Mouse (Mus musculus) heart, postnatal 0 days (tissue): ENCODE data around the gene Atat1. TPM values are rescaled to one million over a fixed set of nuclear protein-coding genes. Genes with fewer than 3 reads are reported as not detected.

ENCODE experiments used
- ATAC-seq: fragments of 200-750 bp; cut with Nextera tagmentation; 2 replicates; pipeline ENCODE4 v1.8.0; 2017; ENCODE audit warnings: low read depth, moderate number of reproducible peaks, moderate library complexity; ENCODE audit not compliant: insufficient read depth
- DNase-seq: peaks from one replicate; pipeline ENCODE4 v3.0.0-alpha.2; 2016; ENCODE audit warnings: low spot score
- H3K27ac ChIP-seq: fragments of 300-500 bp; sonication (generic); 2 replicates; pipeline ENCODE4 v1.5.1; 2014; ENCODE audit warnings: low read depth, mild to moderate bottlenecking
- H3K27me3 ChIP-seq: fragments of 300-500 bp; sonication (generic); 2 replicates; pipeline ENCODE4 v1.6.1; 2014; ENCODE audit warnings: low read length, mixed read lengths; ENCODE audit not compliant: control insufficient read depth, insufficient read depth
- H3K36me3 ChIP-seq: fragments of 300-500 bp; sonication (generic); replicated peaks from 2 replicates; pipeline ENCODE4 v1.6.1; 2014; ENCODE audit warnings: low read length, mixed read lengths; ENCODE audit not compliant: control insufficient read depth, insufficient read depth
- H3K4me1 ChIP-seq: fragments of 300-500 bp; sonication (generic); 2 replicates; pipeline ENCODE4 v1.6.1; 2014; ENCODE audit warnings: antibody characterized with exemption; ENCODE audit not compliant: control insufficient read depth, insufficient read depth
- H3K4me2 ChIP-seq: fragments of 300-500 bp; sonication (generic); 2 replicates; pipeline ENCODE4 v1.6.1; 2014; ENCODE audit warnings: low read depth, mild to moderate bottlenecking, low read length, moderate library complexity
- H3K4me3 ChIP-seq: fragments of 300-500 bp; sonication (generic); 2 replicates; pipeline ENCODE4 v1.5.1; 2014; ENCODE audit warnings: low read depth, low read length
- H3K9ac ChIP-seq: fragments of 300-500 bp; sonication (generic); replicated peaks from 2 replicates; pipeline ENCODE4 v1.6.1; 2014; ENCODE audit warnings: low read depth, low read length, mixed read lengths
- H3K9me3 ChIP-seq: fragments of 300-500 bp; sonication (generic); replicated peaks from 2 replicates; pipeline ENCODE4 v1.6.1; 2016; ENCODE audit warnings: low read length; ENCODE audit not compliant: control insufficient read depth
- CTCF ChIP-seq: IDR thresholded peaks from 2 replicates; pipeline ENCODE4 v1.5.1; 2016; ENCODE audit warnings: antibody characterized with exemption, control low read depth, low read depth
- EP300 ChIP-seq: IDR thresholded peaks from 2 replicates; pipeline ENCODE4 v1.6.1; 2016; ENCODE audit warnings: antibody characterized with exemption, low read depth
- WGBS: fragments of 180-500 bp; shearing (Covaris S2); extraction: QIAGEN DNeasy Blood & Tissue Kit; methylation state at CpG from one replicate; pipeline ENCODE4 v1.1.7; 2014; 5-methylcytosine and 5-hydroxymethylcytosine counted together
- polyA plus RNA-seq: library from polyadenylated mRNA; unstranded; fragments of >200 nt; fragmentation: Nextera tagmentation; extraction: Ambion mirVana; gene quantifications from 2 replicates; pipeline ENCODE4 v1.2.1, GENCODE M21; 2015
- total RNA-seq: library from RNA; depleted of rRNA; stranded (reverse); fragments of >200 nt; gene quantifications from 2 replicates; pipeline ENCODE4 v1.2.3, GENCODE M21; 2014; ENCODE audit warnings: low replicate concordance

The Atat1 gene
- total and polyA plus RNA-seq, 2 experiments from 2014 or later: 19.1 to 31.0 TPM

DNA sequence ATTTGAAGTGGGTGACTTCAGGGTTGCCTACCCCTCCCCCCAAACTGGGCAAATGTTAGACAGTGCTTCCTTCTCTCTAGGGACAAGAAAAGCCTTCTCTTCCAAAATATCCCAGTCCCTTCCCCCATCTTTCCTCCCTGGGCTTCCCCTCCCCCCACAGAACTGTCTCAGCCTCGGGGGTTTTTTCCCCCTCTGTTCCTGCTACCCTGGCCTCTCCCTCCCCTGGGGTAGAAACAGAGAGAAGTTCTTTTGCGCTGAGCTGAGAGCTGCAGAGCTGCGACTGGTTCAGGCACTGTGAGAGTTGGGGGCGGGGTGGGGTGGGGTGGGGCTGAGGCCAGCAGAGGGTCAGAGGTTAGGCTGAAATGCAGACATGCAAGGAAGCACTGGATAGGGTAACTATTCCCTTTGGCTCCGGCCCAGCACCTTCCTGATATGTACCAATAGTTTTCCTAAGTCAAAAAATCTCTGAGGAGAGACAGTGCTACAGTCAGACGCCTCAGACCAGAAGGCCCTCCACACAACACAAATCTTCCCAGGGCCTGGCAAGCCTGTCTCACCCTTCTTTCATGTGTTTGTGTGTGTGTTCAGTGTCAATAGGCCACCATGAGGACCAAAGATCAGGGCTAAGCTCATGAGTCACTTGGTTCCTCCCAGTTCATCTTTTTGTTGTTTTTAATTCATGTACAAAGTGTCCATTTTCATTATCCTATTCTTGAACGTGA, 40.4 kb downstream of the Atat1 start:
- WGBS: 10% methylated on average over 7 of the region's 7 CpGs
- Histone ChIP-seq H3K27me3 (no peaks in the 10 kb centered on the region), H3K9me3 (no peaks in the 10 kb centered on the region), H3K27ac (peak overlapping the region; percentile 96), H3K4me1 (peaks cover 14% of the 10 kb centered on the region), H3K36me3 (peaks cover 10% of the 10 kb centered on the region; the same call in 1 of the 2 replicates), H3K4me3 (peak overlapping the region; percentile 66), H3K9ac (peak overlapping the region; percentile 77), H3K4me2 (peak overlapping the region; percentile 86)
- no peak for ATAC-seq
- TF ChIP-seq CTCF (no peak), EP300 (no peak)
- peak; percentile 44 for DNase-seq

DNA sequence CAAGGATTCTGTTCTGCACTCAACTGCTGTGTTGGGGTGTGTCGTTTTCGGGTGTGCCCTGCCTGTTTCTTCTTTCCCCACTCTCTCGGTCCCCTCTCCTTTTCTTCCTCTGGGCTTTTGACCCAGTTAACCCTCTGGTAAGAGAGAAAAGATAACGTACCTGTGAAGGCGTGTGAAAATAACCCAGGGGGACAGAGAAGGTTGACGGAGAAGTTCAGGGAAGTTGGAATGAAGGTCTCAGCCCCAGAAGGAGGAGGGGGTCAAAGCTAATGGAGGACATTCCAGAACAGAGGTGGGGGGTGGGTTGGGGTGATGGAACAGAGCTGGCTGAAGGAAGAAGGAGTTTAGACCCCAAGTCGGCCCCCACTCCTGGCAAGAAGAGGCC, 40.9 kb downstream of the Atat1 start:
- H3K4me1 ChIP-seq: peaks cover 14% of the 10 kb centered on the region
- H3K36me3 ChIP-seq: 0 out of 2 replicates have a peak, but pooled peaks cover 5% of the 10 kb centered on the region
- WGBS: under 1% methylated on average over 7 of the region's 7 CpGs
- peak overlapping the region; percentile 96 for H3K27ac ChIP-seq
- peak overlapping the region; percentile 86 for H3K4me2 ChIP-seq
- ATAC-seq (no peak), DNase-seq (no peak)
- H3K9ac ChIP-seq: peak overlapping the region; percentile 77
- no peaks in the 10 kb centered on the region for H3K27me3 ChIP-seq
- peak overlapping the region; percentile 66 for H3K4me3 ChIP-seq
- H3K9me3 ChIP-seq: no peaks in the 10 kb centered on the region
- TF ChIP-seq EP300 (no peak), CTCF (no peak)

DNA sequence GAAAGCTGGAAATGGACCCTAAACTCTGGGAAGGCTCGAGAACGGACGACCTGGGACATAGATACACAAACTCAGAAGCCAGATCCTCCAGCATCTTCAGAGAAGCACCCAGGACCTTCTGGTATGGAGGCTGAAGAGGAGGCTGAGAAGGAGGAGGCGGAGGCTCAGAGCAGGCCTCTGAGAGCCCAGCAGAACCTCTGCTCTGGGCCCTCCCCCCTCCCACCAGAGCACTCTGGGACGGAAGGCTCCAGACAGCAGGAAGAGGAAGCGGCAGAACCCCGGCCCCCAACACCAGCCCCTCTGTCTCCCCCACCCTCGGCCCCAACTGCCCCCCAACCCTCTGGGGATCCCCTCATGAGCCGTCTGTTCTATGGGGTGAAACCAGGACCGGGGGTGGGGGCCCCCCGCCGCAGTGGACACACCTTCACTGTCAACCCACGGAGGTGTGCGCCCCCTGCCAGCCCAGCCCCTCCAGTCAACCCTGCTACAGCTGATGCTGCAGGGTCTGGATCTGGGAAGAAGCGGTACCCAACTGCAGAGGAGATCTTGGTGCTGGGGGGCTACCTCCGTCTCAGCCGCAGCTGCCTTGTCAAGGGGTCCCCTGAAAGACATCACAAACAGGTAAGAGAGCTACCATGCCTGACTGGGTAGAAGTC, 41.6 kb downstream of the Atat1 start:
- Histone ChIP-seq H3K4me2 (peak overlapping the region; percentile 86), H3K4me3 (peak overlapping the region; percentile 66), H3K27me3 (no peaks in the 10 kb centered on the region), H3K27ac (peak overlapping the region; percentile 96), H3K9me3 (no peaks in the 10 kb centered on the region), H3K4me1 (peaks cover 14% of the 10 kb centered on the region), H3K36me3 (0 out of 2 replicates have a peak, but pooled peaks cover 5% of the 10 kb centered on the region), H3K9ac (peak overlapping the region; percentile 77)
- TF ChIP-seq CTCF (no peak), EP300 (no peak)
- no peak for ATAC-seq
- 27% methylated on average over 15 of the region's 17 CpGs for WGBS
- DNase-seq: peak; percentile 36

DNA sequence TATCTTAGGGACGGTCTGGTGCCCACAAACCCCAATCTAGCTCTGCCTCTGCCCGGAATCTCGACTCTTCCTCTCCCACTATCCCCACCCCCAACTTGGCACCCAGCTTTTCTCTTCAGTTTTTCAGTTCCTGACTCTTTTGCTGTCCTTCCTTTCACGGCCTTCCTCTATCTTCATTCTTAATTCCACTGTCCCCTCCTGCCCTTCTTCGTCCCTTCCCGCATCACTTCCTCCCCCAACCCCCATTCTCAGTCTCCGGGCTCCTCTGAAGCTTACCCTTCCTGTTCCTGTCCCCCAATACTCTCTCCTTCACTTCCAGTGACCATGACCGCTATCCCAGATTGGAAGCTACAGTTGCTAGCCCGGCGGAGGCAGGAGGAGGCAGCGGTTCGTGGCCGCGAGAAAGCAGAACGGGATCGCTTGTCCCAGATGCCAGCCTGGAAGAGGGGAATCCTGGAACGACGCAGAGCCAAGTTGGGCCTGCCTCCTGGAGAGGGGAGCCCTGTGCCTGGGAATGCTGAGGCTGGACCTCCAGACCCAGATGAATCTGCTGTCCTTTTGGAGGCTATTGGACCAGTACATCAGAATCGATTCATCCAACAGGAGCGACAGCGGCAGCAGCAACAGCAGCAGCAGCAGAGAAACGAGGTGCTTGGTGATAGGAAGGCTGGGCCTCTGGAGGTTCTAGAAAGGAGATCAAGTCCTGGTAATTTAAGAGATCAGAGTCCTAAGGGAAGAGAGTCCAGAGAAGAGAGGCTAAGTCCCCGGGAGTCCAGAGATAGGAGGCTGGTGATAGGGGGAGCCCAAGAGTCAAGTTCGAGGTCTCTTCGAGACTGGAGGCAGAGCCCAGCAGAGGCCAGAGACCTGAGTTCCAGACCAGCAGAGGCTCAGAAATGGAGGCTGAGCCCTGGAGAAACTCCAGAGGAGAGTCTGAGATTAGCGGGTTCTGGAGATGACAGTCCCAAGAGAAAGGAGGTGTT, 42.7 kb downstream of the Atat1 start:
- Histone ChIP-seq H3K9me3 (no peaks in the 10 kb centered on the region), H3K27ac (peak overlapping the region; percentile 96), H3K36me3 (0 out of 2 replicates have a peak, but pooled peaks cover 5% of the 10 kb centered on the region), H3K27me3 (no peaks in the 10 kb centered on the region), H3K4me1 (peaks cover 14% of the 10 kb centered on the region), H3K4me2 (peak overlapping the region; percentile 86), H3K9ac (peak overlapping the region; percentile 77), H3K4me3 (peak overlapping the region; percentile 66)
- DNase-seq (peak; percentile 27), ATAC-seq (no peak)
- 9% methylated on average over 26 of the region's 26 CpGs for WGBS
- TF ChIP-seq EP300 (no peak), CTCF (0 out of 2 replicates have a peak, but pooled peaks have one; percentile 13)

DNA sequence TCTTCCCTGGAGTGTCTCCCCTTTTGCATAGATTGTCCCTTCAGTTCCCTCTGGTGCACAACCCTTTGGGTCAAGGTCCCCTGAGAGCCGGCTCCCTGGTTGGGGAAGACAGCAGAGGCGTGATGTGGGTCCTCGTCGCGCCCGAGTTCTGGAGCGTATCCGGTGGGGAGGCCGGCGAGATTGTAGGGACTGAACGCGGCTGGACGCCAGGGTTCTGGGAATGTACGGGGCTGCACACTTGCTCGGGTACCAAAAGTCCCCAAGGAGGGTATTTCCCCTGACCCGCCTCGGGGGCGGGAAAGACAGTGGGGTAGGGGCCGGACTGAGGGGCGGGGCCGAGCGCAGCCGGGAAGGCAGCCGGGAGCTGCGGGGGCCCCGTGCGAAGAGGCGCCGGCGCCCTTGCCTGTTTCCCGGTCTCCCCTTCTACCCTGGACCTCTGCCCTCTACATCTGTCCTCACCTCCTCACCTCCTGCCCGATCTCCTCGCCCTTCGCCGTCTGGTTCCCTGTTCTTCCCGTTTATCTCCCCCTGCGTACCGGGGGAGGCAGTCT, 43.5 kb downstream of the Atat1 start:
- H3K27ac ChIP-seq: peak overlapping the region; percentile 96
- DNase-seq: peak; percentile 67
- ATAC-seq: peak; percentile 34
- TF ChIP-seq EP300 (no peak), CTCF (no peak)
- peak overlapping the region; percentile 66 for H3K4me3 ChIP-seq
- no peaks in the 10 kb centered on the region for H3K9me3 ChIP-seq
- H3K27me3 ChIP-seq: no peaks in the 10 kb centered on the region
- 0 out of 2 replicates have a peak, but pooled peaks cover 3% of the 10 kb centered on the region for H3K36me3 ChIP-seq
- H3K4me1 ChIP-seq: peaks cover 16% of the 10 kb centered on the region
- H3K9ac ChIP-seq: peak overlapping the region; percentile 77
- under 1% methylated on average over 31 of the region's 38 CpGs for WGBS
- peak overlapping the region; percentile 86 for H3K4me2 ChIP-seq
